ENCODE assay signal across 18 mouse cellular contexts in the genomic region with DNA sequence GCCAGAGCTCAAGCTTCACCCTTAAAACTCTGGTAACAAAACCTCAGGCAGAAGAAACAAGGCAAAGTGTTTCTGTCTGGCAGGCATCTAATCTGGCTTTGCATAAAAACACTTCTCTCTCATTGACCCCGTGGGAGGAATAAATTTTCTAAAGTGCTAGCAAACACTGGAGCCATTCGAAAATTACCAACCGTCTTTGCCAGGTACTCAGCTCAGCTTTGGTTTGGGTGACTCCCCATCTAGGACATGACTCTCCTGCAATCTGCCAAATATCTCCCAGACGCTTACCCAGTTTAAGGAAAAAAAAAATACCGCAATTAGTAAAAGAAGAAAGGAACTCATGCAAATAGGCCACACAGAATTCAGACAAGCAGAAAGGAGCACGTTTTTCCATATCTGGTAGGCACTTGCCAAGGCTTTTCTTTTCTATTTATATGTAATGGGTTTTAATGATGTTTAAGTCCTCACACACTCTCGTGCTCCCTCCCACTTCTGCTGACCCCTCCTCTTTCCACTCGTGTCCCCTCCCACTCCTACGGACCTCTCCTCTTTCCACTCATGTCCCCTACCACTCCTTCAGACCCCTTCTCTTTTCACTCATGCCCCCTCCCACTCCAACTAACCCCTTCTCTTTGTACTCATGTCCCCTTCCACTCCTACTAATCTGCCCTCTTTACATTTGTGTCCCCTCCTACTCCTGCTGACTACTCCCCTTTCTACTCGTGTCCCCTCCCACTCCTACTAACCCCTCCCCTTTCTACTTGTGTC.
DNase-seq lines count a peak whose midpoint lies in the region; ATAC-seq lines count a peak whose summit lies in the region.
"Had no signal": no experiment of that assay in that cellular context is flagged by ENCODE, and none has a peak within 500 bp of the region (broad histone marks: within the 10 kb centered on the region; RNA-seq: fewer than 3 reads in every experiment).

No protein-coding gene starts in this region.

- peak; percentile 67 for ATAC-seq in frontal cortex, adult (ENCODE audit: low TSS enrichment)
- 0 out of 2 replicates have a peak, but pooled peaks have one; percentile 30 for ATAC-seq in limb, embryonic 15.5 days (ENCODE audit: insufficient number of reproducible peaks, low FRiP score, low TSS enrichment, low read depth)
- ATAC-seq in kidney, embryonic 15.5 days (replicated peaks; ENCODE audit: low FRiP score), result no peak
- ATAC-seq: liver, postnatal 0 days had no signal

- no peaks in the 10 kb centered on the region for H3K27me3 ChIP-seq in limb, embryonic 15.5 days
- no peaks in the 10 kb centered on the region for H3K27me3 ChIP-seq in kidney, embryonic 15.5 days
- H3K27me3 ChIP-seq: embryonic facial prominence, embryonic 12.5 days; heart, embryonic 12.5 days; hindbrain, embryonic 12.5 days; neural tube, embryonic 12.5 days had no signal

- 57% methylated on average over 10 of the region's 10 CpGs for WGBS in limb, embryonic 15.5 days
- WGBS in kidney, embryonic 15.5 days, result 72% methylated on average over 10 of the region's 10 CpGs

- no peaks in the 10 kb centered on the region for H3K9me3 ChIP-seq in limb, embryonic 15.5 days
- peaks cover 11% of the 10 kb centered on the region; the same call in 1 of the 2 replicates for H3K9me3 ChIP-seq in kidney, embryonic 15.5 days (replicated peaks)

- no peak for DNase-seq in frontal cortex, postnatal 14 days (ENCODE audit: low spot score in 2 of 2)
- peak; percentile 0 for DNase-seq in lung, postnatal 36 days
- DNase-seq in lung, postnatal 14 days, result no peak
- peak; percentile 46 for DNase-seq in brain, adult 2 months (ENCODE audit: low read depth, low spot score)
- DNase-seq: B cell, adult 2 months; cerebellum, adult 9-10 months; heart, adult 11 months; heart, postnatal 14 days; liver, postnatal 0 days; lung, postnatal 4 days; spleen, adult 18-20 months had no signal

- H3K27ac ChIP-seq in limb, embryonic 15.5 days, result no peak overlapping the region
- no peak overlapping the region for H3K27ac ChIP-seq in kidney, embryonic 15.5 days
- H3K27ac ChIP-seq: embryonic facial prominence, embryonic 12.5 days; hindbrain, embryonic 12.5 days; neural tube, embryonic 12.5 days had no signal

- H3K36me3 ChIP-seq in limb, embryonic 15.5 days, result no peaks in the 10 kb centered on the region
- H3K36me3 ChIP-seq in kidney, embryonic 15.5 days, result no peaks in the 10 kb centered on the region
- H3K36me3 ChIP-seq: embryonic facial prominence, embryonic 12.5 days; heart, embryonic 12.5 days; hindbrain, embryonic 12.5 days; neural tube, embryonic 12.5 days had no signal

- no peaks in the 10 kb centered on the region for H3K4me1 ChIP-seq in limb, embryonic 15.5 days
- H3K4me1 ChIP-seq in kidney, embryonic 15.5 days, result no peaks in the 10 kb centered on the region
- H3K4me1 ChIP-seq: embryonic facial prominence, embryonic 12.5 days; heart, embryonic 12.5 days; hindbrain, embryonic 12.5 days; neural tube, embryonic 12.5 days had no signal

- H3K4me3 ChIP-seq in limb, embryonic 15.5 days, result no peak overlapping the region
- H3K4me3 ChIP-seq in kidney, embryonic 15.5 days (replicated peaks), result no peak overlapping the region
- H3K4me3 ChIP-seq: embryonic facial prominence, embryonic 12.5 days; heart, embryonic 12.5 days; hindbrain, embryonic 12.5 days; neural tube, embryonic 12.5 days had no signal

- H3K9ac ChIP-seq in limb, embryonic 15.5 days, result no peak overlapping the region
- no peak overlapping the region for H3K9ac ChIP-seq in kidney, embryonic 15.5 days
- H3K9ac ChIP-seq: embryonic facial prominence, embryonic 12.5 days; heart, embryonic 12.5 days; hindbrain, embryonic 12.5 days; liver, postnatal 0 days; neural tube, embryonic 12.5 days had no signal

- H3K4me2 ChIP-seq in limb, embryonic 15.5 days, result no peak overlapping the region
- no peak overlapping the region for H3K4me2 ChIP-seq in kidney, embryonic 15.5 days
- H3K4me2 ChIP-seq: embryonic facial prominence, embryonic 12.5 days; heart, embryonic 12.5 days; hindbrain, embryonic 12.5 days; neural tube, embryonic 12.5 days had no signal

Comparison
In these comparisons a context has a peak if more than half of its experiments do, and no peak if none do; other contexts are left out.
1. DNase-seq: peak in lung, postnatal 36 days (single experiment) and brain, adult 2 months (single experiment); none in frontal cortex, postnatal 14 days (0 of 2) and lung, postnatal 14 days (single experiment).